Mouse (Mus musculus) T-helper 17 cell (primary cell): ENCODE measurements around the gene Col16a1.

Experiments used
- in situ Hi-C, 2 experiments: fragments of 300-600 bp; cut with MboI, MseI; formaldehyde crosslinking; loops; 1 replicate in 1 of 2; 2 replicates in 1 of 2; pipeline ENCODE4 v1.15.1; 2025; ENCODE audit warnings: high pct_unique_total_duplicates in 2 of 2

Gene Col16a1

GRCm38 (mm10) chr4:130047331-130048202 is at the start of gene Col16a1:
Gene Col16a1 (plus strand): TSS chr4:130047840.
- in situ Hi-C loops, result no loop called here

- in situ Hi-C loops, result loop anchor here in 1 of 2 experiments (25.0 kb wide), 1 partner anchor 514 kb away; no protein-coding TSS in a partner anchor
Observed at GRCm38 (mm10) chr4:129998124-129998523, 49.5 kb upstream of the Col16a1 start.

GRCm38 (mm10) chr4:130001710-130002109 is 45.9 kb upstream of the Col16a1 start:
- in situ Hi-C loops, result no loop called here

GRCm38 (mm10) chr4:130002157-130002556 is 45.5 kb upstream of the Col16a1 start:
- in situ Hi-C loops, result no loop called here

GRCm38 (mm10) chr4:130005593-130005992 is 42.0 kb upstream of the Col16a1 start:
- in situ Hi-C loops, result no loop called here

- in situ Hi-C loops, result no loop called here
Observed at GRCm38 (mm10) chr4:130006533-130006932, 41.1 kb upstream of the Col16a1 start.

- in situ Hi-C loops, result no loop called here
Observed at GRCm38 (mm10) chr4:130009043-130009442, 38.6 kb upstream of the Col16a1 start.

GRCm38 (mm10) chr4:130010723-130011122 is 36.9 kb upstream of the Col16a1 start:
- in situ Hi-C loops, result no loop called here

- in situ Hi-C loops, result no loop called here
Observed at GRCm38 (mm10) chr4:130012234-130012633, 35.4 kb upstream of the Col16a1 start.

- in situ Hi-C loops, result no loop called here
Observed at GRCm38 (mm10) chr4:130013111-130013510, 34.5 kb upstream of the Col16a1 start.

- in situ Hi-C loops, result no loop called here
Observed at GRCm38 (mm10) chr4:130016010-130016409, 31.6 kb upstream of the Col16a1 start.

- in situ Hi-C loops, result no loop called here
Observed at GRCm38 (mm10) chr4:130017036-130017674, 30.5 kb upstream of the Col16a1 start.

GRCm38 (mm10) chr4:130022952-130023351 is 24.7 kb upstream of the Col16a1 start:
- in situ Hi-C loops, result no loop called here

GRCm38 (mm10) chr4:130023511-130024231 is 24.0 kb upstream of the Col16a1 start:
- in situ Hi-C loops, result no loop called here

- in situ Hi-C loops, result loop anchor here in 1 of 2 experiments (5.0 kb wide), 1 partner anchor 57 kb away; no protein-coding TSS in a partner anchor
Observed at GRCm38 (mm10) chr4:130025544-130025943, 22.1 kb upstream of the Col16a1 start.

- in situ Hi-C loops, result no loop called here
Observed at GRCm38 (mm10) chr4:130031146-130031545, 16.5 kb upstream of the Col16a1 start.

GRCm38 (mm10) chr4:130033496-130033895 is 14.1 kb upstream of the Col16a1 start:
- in situ Hi-C loops, result no loop called here

- in situ Hi-C loops, result no loop called here
Observed at GRCm38 (mm10) chr4:130036112-130036511, 11.5 kb upstream of the Col16a1 start.

- in situ Hi-C loops, result no loop called here
Observed at GRCm38 (mm10) chr4:130036573-130037401, 10.9 kb upstream of the Col16a1 start.

GRCm38 (mm10) chr4:130039351-130039750 is 8.3 kb upstream of the Col16a1 start:
- in situ Hi-C loops, result no loop called here

- in situ Hi-C loops, result no loop called here
Observed at GRCm38 (mm10) chr4:130041076-130041475, 6.6 kb upstream of the Col16a1 start.
